Mouse (Mus musculus): ENCODE results near the gene Gm37419. TPM values are rescaled to one million over a fixed set of nuclear protein-coding genes. Genes with fewer than 3 reads are reported as not detected.

The Gm37419 gene
- polyA plus RNA-seq, 1 experiment from 2014 or later: not detected

DNA sequence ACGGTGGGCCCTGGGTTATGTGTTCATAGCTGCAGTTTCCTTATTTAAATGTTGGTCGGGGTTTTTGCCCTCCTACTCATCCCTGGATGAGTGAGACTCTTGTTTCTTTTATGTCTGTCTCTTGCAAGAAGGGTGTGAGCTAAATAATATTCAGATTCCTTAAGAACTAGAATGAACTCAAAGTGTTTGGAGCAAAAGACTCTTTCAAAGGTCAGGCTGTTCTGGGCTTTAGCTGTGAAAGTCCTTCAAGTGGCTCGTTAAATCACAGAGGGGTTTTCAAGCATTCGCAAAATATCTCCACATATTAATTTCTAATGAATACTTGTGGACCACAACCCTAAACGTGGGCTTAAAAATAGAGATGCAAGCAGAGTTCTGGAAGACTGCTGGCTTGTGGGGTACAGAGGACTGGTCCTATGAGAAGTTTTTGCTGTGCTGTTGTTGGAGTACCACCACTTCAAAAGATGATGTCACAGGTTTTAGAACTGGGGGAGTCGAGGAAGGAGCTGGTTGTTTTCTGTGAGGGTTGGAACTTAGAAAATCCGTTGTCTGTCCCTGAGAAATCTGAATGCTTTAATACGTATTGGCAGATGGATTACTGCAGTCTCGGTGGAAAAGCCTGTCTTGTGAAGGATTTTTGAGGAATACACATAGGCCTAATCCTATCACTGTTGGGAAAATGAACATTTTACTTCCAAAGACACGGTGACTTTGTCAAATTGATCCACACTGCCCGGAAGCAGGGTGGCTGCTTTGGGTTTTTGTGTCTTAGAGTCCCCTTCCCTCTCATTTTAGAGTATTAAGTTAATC is 2.1 kb downstream of the Gm37419 start:
- peaks cover 17% of the 10 kb centered on the region for H3K27me3 ChIP-seq
- no peak overlapping the region for H3K27ac ChIP-seq (replicated peaks)
- no peak for ATAC-seq (ENCODE audit: low FRiP score, low read depth)

DNA sequence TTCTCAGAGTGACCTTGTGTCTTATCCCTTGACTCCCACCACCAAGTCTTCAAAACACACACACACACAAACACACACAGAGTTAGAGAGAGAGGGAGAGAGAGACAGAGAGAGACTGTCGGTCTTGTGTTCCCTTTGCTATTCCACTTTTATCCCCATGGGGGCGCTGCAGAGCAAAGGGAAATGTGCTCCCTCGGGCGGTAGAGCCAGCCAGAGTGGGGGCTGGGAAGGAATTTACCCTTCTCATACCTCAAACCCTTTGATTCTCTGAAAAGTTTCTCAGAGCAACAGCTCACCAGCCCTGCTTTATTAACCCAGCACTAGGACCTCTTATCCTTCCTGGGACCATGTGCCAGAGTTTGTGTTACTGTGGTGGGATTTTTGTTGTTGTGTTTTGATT is 2.9 kb downstream of the Gm37419 start:
- WGBS: 1% methylated on average over 4 of the region's 4 CpGs

More for the DNA sequence above, 2.1 kb downstream of the Gm37419 start:
- Histone ChIP-seq H3K36me3 (no peaks in the 10 kb centered on the region), H3K4me3 (peak overlapping the region; percentile 68), H3K9ac (replicated peaks) (peak overlapping the region; percentile 77; the same call in 1 of the 2 replicates), H3K9me3 (no peaks in the 10 kb centered on the region), H3K4me1 (peaks cover 29% of the 10 kb centered on the region), H3K4me2 (replicated peaks) (peak overlapping the region; percentile 98)
- WGBS: 21% methylated on average over 11 of the region's 11 CpGs

DNA sequence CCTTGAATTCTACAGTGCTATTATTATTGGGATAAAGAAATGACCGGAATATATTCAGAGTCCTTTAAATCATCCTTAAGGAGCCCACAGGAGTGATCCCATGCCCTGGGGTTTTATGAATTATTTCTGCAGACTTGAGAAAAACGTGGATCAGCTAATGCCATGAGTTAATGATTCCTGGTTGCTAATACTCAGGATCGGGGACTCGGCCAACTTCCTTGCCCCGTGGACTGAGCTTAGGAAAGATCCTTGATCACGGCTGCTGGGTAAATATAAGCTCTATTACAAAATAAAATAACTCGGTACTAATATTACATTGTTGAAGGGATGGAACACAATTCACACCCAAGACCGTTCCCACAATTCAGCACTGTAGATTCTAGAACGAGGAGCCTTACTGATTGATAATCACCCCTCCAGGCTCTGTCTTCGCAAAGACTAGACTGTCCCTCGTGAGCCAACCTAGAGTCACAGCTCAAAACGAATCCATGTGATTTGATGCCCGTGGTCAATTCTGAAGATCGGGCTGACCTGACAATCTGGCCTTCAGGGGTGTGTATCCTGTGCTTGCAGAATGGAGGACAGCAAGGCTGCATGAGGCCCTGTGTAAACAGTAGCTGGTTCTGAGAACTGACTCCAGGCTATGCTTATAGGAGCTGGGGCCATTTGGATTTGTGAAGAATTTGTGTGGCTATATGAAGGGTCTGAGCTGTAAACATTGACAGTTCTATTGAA is 3.7 kb downstream of the Gm37419 start:
- ATAC-seq (ENCODE audit: low FRiP score, low read depth): no peak
- Histone ChIP-seq H3K9me3 (no peaks in the 10 kb centered on the region), H3K4me2 (replicated peaks) (no peak overlapping the region), H3K27me3 (peaks cover 2% of the 10 kb centered on the region), H3K36me3 (no peaks in the 10 kb centered on the region), H3K9ac (replicated peaks) (no peak overlapping the region), H3K4me3 (no peak overlapping the region), H3K27ac (replicated peaks) (no peak overlapping the region), H3K4me1 (peaks cover 21% of the 10 kb centered on the region)
- 89% methylated on average over 14 of the region's 14 CpGs for WGBS

More for the DNA sequence above, 2.9 kb downstream of the Gm37419 start:
- H3K27me3 ChIP-seq: peaks cover 10% of the 10 kb centered on the region
- no peak overlapping the region for H3K4me2 ChIP-seq (replicated peaks)
- no peaks in the 10 kb centered on the region for H3K9me3 ChIP-seq
- ATAC-seq (ENCODE audit: low FRiP score, low read depth): no peak
- H3K4me1 ChIP-seq: peaks cover 28% of the 10 kb centered on the region
- no peak overlapping the region for H3K9ac ChIP-seq (replicated peaks)
- H3K4me3 ChIP-seq: no peak overlapping the region
- H3K27ac ChIP-seq (replicated peaks): no peak overlapping the region
- H3K36me3 ChIP-seq: no peaks in the 10 kb centered on the region

DNA sequence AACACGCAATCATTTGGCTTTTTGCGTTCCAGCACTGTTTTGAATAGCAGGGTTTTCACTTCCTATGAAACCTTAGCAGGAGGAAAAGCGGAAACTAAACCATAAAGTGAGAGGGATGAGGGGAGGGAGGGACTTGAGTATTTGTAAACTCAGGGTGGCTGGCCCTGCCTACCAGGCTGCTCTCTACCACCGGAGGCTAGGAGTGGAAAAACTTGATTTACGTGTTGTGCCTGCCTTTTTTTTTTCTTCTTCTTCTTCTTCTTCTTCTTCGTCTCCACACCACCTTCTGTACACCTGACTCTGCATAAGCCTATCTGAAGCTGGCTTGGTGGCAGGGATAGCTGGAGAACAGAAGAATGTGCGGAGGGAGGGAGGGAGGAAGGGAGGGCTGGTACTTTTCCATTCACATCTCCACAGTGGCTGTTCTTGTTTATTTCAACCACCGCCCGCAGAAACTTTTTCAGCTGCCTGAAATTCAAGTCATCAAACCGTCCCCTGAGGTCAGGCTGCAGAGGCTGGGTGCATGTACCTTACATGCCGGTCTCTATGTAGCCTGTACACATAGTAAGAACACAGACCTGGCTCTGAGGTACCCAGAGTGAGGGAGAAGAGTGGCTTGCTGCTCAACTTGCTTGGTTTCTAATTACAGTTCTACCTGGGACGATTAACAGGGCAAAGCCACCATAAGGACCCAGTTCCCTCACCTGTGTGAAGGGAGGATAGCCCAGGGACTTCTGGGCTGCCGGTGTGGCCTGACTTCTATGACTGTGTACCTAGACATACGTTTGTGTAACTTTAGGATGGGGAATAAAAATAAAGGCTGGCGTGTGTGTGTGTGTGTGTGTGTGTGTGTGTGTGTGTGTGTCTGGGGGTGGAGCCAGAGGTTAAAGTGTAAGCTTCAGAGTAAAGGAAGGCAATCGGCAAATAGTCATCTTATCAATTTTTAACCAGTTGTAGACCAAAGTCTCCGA is 5.4 kb downstream of the Gm37419 start:
- WGBS: 59% methylated on average over 17 of the region's 17 CpGs
- H3K36me3 ChIP-seq: no peaks in the 10 kb centered on the region

DNA sequence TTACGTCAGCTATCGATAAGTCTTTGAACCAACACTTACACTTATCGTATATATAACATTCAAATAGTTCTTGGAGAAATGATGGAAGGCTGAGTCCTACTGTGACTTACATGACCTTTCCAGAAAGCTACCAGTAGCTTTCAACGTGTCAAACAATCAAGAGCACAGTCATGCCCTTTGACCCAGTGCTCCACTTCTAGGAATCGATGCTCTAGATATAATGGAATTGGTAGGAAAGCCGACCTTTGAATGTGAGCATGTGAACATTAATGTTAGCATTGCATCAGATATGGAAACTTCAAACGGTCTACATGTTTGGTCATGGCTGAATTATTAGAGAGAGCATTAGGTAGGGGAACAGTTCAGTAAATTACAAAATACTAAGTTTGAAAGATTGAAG is 8.1 kb downstream of the Gm37419 start:
- H3K4me2 ChIP-seq (replicated peaks): no peak overlapping the region
- no peaks in the 10 kb centered on the region for H3K36me3 ChIP-seq
- H3K27me3 ChIP-seq: no peaks in the 10 kb centered on the region
- WGBS: 89% methylated on average over 7 of the region's 7 CpGs
- H3K9ac ChIP-seq (replicated peaks): no peak overlapping the region
- no peaks in the 10 kb centered on the region for H3K9me3 ChIP-seq
- no peak overlapping the region for H3K4me3 ChIP-seq
- no peak overlapping the region for H3K27ac ChIP-seq (replicated peaks)
- H3K4me1 ChIP-seq: peaks cover 2% of the 10 kb centered on the region
- ATAC-seq (ENCODE audit: low FRiP score, low read depth): no peak

More for the DNA sequence above, 5.4 kb downstream of the Gm37419 start:
- H3K27me3 ChIP-seq: no peaks in the 10 kb centered on the region; the same call in 1 of the 2 replicates
- H3K4me2 ChIP-seq (replicated peaks): no peak overlapping the region
- no peak overlapping the region for H3K4me3 ChIP-seq
- peaks cover 19% of the 10 kb centered on the region for H3K4me1 ChIP-seq
- H3K27ac ChIP-seq (replicated peaks): no peak overlapping the region
- ATAC-seq (ENCODE audit: low FRiP score, low read depth): no peak
- no peaks in the 10 kb centered on the region for H3K9me3 ChIP-seq
- no peak overlapping the region for H3K9ac ChIP-seq (replicated peaks)

DNA sequence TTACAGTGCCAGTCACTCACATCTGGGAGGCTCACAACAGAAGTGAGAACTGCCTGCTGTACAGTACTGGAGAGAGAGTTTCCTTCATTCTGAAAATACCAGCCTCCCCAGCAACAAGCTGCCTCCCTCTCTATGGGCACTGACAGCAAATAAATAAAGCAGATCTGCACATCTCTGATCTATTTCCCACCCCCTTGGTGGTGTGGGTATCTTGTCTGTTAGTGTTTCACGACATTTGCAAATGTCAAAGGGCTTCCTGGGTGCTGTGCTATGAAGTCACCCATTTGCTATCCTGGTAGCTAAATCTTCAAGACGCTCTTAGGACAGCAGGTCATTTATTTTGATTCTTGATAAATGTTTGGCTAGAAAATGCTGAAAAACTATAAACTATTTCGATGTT is 8.9 kb downstream of the Gm37419 start:
- WGBS: 89% methylated on average over 3 of the region's 3 CpGs
- ATAC-seq (ENCODE audit: low FRiP score, low read depth): no peak
- Histone ChIP-seq H3K4me1 (no peaks in the 10 kb centered on the region), H3K27me3 (no peaks in the 10 kb centered on the region), H3K27ac (replicated peaks) (no peak overlapping the region), H3K36me3 (no peaks in the 10 kb centered on the region), H3K4me2 (replicated peaks) (no peak overlapping the region), H3K9me3 (no peaks in the 10 kb centered on the region), H3K4me3 (no peak overlapping the region), H3K9ac (replicated peaks) (no peak overlapping the region)

DNA sequence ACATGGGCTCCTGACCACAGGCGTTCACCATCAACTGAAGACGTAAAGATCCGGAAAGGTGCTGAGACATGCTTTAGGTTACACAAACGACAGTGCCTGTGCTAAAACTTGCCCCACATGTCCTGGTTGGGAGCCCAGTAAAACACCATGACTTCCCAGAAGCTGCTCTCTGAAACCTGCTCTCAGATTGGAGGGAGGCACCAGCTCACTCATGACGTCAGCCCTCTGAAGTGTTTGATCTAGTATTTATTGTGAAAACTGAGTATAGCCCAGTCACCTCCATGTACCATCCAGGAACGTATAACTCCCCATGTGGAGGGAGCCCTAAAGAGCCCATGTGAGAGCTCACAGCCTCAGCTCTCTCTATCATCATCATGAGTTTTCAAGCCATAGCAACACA is 9.6 kb downstream of the Gm37419 start:
- 85% methylated on average over 6 of the region's 6 CpGs for WGBS
- Histone ChIP-seq H3K4me3 (no peak overlapping the region), H3K4me2 (replicated peaks) (no peak overlapping the region), H3K36me3 (no peaks in the 10 kb centered on the region), H3K9me3 (no peaks in the 10 kb centered on the region), H3K27ac (replicated peaks) (no peak overlapping the region), H3K4me1 (no peaks in the 10 kb centered on the region), H3K9ac (replicated peaks) (no peak overlapping the region), H3K27me3 (no peaks in the 10 kb centered on the region)
- ATAC-seq (ENCODE audit: low FRiP score, low read depth): no peak

DNA sequence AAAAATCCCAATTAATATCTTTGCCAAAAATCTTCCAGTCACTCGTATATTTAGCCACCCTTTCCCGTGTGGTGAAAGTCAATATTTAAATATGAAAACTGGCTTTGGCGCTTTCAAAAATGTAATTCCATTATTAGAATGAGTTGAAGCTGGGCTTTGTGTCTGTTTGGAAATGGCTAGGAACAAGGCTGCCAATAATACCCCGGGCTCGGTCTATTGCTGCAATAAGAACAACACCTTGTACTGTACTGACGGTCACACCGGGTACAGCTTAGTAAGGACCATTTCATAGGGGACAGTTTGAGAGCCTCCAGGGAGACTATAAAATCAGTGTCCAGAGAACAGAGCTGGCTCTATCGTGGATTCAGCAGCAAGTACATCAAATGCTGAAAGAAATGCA is 17.6 kb downstream of the Gm37419 start:
- H3K36me3 ChIP-seq: no peaks in the 10 kb centered on the region
- H3K4me2 ChIP-seq (replicated peaks): no peak overlapping the region
- no peaks in the 10 kb centered on the region for H3K9me3 ChIP-seq
- H3K27me3 ChIP-seq: no peaks in the 10 kb centered on the region
- no peaks in the 10 kb centered on the region for H3K4me1 ChIP-seq
- no peak overlapping the region for H3K9ac ChIP-seq (replicated peaks)
- H3K27ac ChIP-seq (replicated peaks): no peak overlapping the region
- no peak for ATAC-seq (ENCODE audit: low FRiP score, low read depth)
- H3K4me3 ChIP-seq: no peak overlapping the region
- 90% methylated on average over 8 of the region's 8 CpGs for WGBS

DNA sequence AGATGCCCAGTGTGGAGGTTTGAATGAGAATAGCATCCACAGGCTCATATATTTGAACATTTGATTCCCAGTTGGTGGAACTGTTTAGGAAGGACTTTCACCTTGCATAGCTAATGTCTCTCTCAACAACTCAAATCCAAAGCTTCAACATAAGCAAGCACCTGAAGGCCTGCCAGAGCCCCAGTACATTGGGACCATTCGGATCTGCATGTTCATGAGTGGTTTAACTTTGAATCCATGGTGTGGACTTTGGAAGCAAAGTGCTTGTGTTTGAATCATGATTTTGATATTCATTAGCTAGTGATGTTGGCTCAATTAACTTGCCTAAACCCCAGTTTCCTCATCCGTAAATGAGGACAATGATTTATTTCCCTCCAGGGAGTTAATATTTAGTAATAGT is 21.6 kb downstream of the Gm37419 start:
- no peaks in the 10 kb centered on the region for H3K36me3 ChIP-seq
- H3K27ac ChIP-seq (replicated peaks): no peak overlapping the region
- H3K27me3 ChIP-seq: no peaks in the 10 kb centered on the region
- WGBS: 89% methylated on average over 2 of the region's 2 CpGs
- no peak overlapping the region for H3K4me2 ChIP-seq (replicated peaks)
- no peak overlapping the region for H3K4me3 ChIP-seq
- H3K4me1 ChIP-seq: no peaks in the 10 kb centered on the region
- H3K9me3 ChIP-seq: no peaks in the 10 kb centered on the region
- no peak for ATAC-seq (ENCODE audit: low FRiP score, low read depth)
- H3K9ac ChIP-seq (replicated peaks): no peak overlapping the region

DNA sequence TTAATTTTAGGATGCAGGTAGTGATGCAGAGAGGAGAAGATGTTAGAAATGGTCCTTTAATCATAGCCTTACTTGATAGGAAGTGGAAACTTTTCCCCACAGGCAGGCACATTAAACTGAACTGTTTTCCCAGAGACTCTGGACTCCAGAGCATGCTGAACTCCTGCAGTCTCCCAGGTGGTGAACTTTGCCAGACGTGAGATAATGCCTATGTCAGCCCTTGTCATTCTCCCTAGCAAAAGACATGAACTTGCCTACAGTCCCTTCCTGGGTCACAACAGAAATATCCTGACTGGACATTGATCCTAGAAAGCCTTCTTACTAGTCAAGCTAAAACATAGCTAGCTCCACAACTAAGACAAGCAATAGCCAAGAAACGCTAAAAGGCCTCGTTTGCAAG is 23.0 kb downstream of the Gm37419 start:
- ATAC-seq (ENCODE audit: low FRiP score, low read depth): no peak
- H3K27ac ChIP-seq (replicated peaks): no peak overlapping the region
- no peaks in the 10 kb centered on the region for H3K36me3 ChIP-seq
- no peak overlapping the region for H3K9ac ChIP-seq (replicated peaks)
- no peaks in the 10 kb centered on the region for H3K27me3 ChIP-seq
- no peaks in the 10 kb centered on the region for H3K9me3 ChIP-seq
- H3K4me1 ChIP-seq: no peaks in the 10 kb centered on the region
- no peak overlapping the region for H3K4me2 ChIP-seq (replicated peaks)
- H3K4me3 ChIP-seq: no peak overlapping the region
- 83% methylated on average over 3 of the region's 3 CpGs for WGBS

DNA sequence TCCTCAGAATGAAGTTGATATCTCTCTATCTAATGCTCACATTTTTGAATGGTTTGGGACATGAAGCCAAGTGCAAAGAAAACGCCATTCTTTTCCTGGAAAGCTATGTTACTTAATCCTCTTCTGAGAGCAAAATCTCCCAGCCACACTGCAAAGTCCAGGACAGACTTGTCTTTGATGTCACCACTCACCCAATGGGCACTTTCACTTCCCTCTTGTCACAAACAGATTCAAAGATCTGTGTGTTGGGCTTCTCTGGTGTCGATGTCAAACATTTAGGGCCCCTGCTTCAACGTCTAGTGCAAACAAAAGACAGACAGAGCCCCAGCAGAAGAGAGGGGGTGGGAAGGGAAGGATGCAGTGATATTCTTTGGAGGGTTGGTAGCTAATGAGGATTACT is 23.8 kb downstream of the Gm37419 start:
- Histone ChIP-seq H3K4me2 (replicated peaks) (no peak overlapping the region), H3K9ac (replicated peaks) (no peak overlapping the region), H3K36me3 (no peaks in the 10 kb centered on the region), H3K4me3 (no peak overlapping the region), H3K9me3 (no peaks in the 10 kb centered on the region), H3K27ac (replicated peaks) (no peak overlapping the region), H3K4me1 (no peaks in the 10 kb centered on the region), H3K27me3 (no peaks in the 10 kb centered on the region)
- WGBS: 50% methylated on average over 3 of the region's 3 CpGs
- ATAC-seq (ENCODE audit: low FRiP score, low read depth): no peak
